Mouse (Mus musculus) myocyte (in vitro differentiated cells): ENCODE data around the gene Gm13695.
"Not testable (repeated sequence)": the region's sequence is repeated elsewhere in the genome, so short reads cannot be mapped to it uniquely, and the experiment has no call there.

Experiments used
- CEBPB ChIP-seq: IDR thresholded peaks from 2 replicates; pipeline ENCODE4 v1.6.1; 2011; ENCODE audit warnings: mild to moderate bottlenecking, moderate library complexity; ENCODE audit not compliant: poor library complexity, insufficient read depth, severe bottlenecking
- E2F4 ChIP-seq: IDR thresholded peaks from one replicate; pipeline ENCODE4 v1.6.1; 2011; ENCODE audit warnings: mild to moderate bottlenecking, control low read depth, moderate library complexity; ENCODE audit not compliant: insufficient read depth
- MAX ChIP-seq: IDR thresholded peaks from one replicate; pipeline ENCODE4 v1.6.1; 2011; ENCODE audit warnings: low read depth, mild to moderate bottlenecking, control low read depth
- MYOD1 ChIP-seq, 3 experiments: IDR thresholded peaks; one replicate each; pipeline ENCODE4 v1.6.1; 2011; ENCODE audit warnings: control low read depth in 2 of 3, low read depth in 2 of 3, mild to moderate bottlenecking in 2 of 3, moderate library complexity in 1 of 3; ENCODE audit not compliant: insufficient read length in 2 of 3, control insufficient read depth in 1 of 3
- POLR2A ChIP-seq: IDR thresholded peaks from one replicate; pipeline ENCODE4 v1.6.1; 2011; ENCODE audit warnings: low read depth, mild to moderate bottlenecking, control low read depth, moderate library complexity; ENCODE audit not compliant: insufficient read length
- POLR2AphosphoS2 ChIP-seq: IDR thresholded peaks from one replicate; pipeline ENCODE4 v1.6.1; 2011; ENCODE audit warnings: low read depth, control low read depth; ENCODE audit not compliant: insufficient read length
- TCF3 ChIP-seq: IDR thresholded peaks from one replicate; pipeline ENCODE4 v1.6.1; 2011; ENCODE audit warnings: low read depth, control low read depth; ENCODE audit not compliant: insufficient read length
- USF1 ChIP-seq: IDR thresholded peaks from one replicate; pipeline ENCODE4 v1.6.1; 2011; ENCODE audit warnings: low read depth, mild to moderate bottlenecking, control low read depth, moderate library complexity

DNA sequence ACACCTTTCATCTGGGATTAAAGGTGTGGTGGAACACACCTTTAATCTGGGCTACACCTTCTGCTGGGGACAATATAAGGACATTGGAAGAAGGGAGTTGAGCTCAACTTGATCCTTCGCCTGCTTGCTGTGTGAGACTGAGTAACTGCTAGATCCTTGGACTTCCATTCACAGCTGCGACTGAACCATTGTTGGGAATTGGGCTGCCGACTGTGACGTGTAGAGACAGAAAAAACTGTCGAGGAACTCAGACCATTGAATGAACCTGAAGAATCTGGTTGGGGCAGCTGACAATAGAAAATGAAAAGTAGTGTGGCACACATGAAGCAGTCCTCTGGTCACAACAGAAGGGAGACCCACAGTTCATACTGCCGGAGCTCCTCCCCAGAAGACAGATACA lies 23.1 kb downstream of the Gm13695 start, which contains the start of gene Gm13691:
- not testable (repeated sequence) for TF ChIP-seq POLR2A; E2F4; MAX; CEBPB; TCF3; POLR2AphosphoS2; USF1; MYOD1 (IDR thresholded peaks at IDR 0.05; ENCODE audit: control insufficient read depth in 1 of 3, insufficient read length in 2 of 3, low read depth in 2 of 3)
